ENCODE assay signal across 33 mouse cellular contexts in the genomic region with DNA sequence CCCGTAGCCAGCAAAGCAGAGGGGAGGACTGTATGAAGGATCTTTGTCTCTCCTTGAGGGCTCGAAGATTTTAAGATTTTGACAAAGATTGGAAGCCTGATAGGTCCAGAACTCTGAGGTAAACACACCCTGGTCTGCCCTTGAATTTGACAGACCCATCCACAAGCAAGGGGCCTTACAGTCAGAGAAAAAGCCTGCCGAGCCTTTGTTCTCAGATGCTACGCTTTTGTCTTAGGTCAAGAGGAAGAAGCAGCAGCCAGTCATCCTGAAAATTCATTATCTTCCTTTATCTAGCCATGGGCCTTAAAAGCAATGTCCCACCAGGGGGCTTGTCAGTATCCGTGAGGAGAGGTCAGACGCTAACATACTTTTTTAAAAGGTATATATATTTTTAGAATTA. TPM values are rescaled to one million over a fixed set of nuclear protein-coding genes. Genes with fewer than 3 reads are reported as not detected.
DNase-seq lines count a peak whose midpoint lies in the region; ATAC-seq and TF ChIP-seq lines count a peak whose summit lies in the region.
"Had no signal": no experiment of that assay in that cellular context is flagged by ENCODE, and none has a peak within 500 bp of the region (broad histone marks: within the 10 kb centered on the region; RNA-seq: fewer than 3 reads in every experiment).

No protein-coding gene starts in this region.

- DNase-seq in cerebellum, adult 9-10 months, result peak; percentile 10
- DNase-seq in cerebellum, adult 2 months, result no peak
- no peak for DNase-seq in layer of hippocampus, adult 2 months (ENCODE audit: low spot score in 2 of 2)
- no peak for DNase-seq in layer of hippocampus, adult 9-10 months (ENCODE audit: low spot score)
- no peak for DNase-seq in midbrain, embryonic 10.5 days (ENCODE audit: low spot score)
- DNase-seq: adrenal gland, adult 8-10 months; adrenal gland, postnatal 25 days; cerebellum, adult 11-12 months; cerebellum, adult 9-11 months; cerebellum, postnatal 25 days; gastrocnemius, postnatal 10 days; gastrocnemius, postnatal 36 days; heart, adult 2 months had no signal

- no peaks in the 10 kb centered on the region for H3K36me3 ChIP-seq in midbrain, embryonic 16.5 days (ENCODE audit: control insufficient read depth, insufficient read depth, low read length)
- H3K36me3 ChIP-seq in midbrain, embryonic 10.5 days, result peaks cover 14% of the 10 kb centered on the region; the same call in 1 of the 2 replicates
- H3K36me3 ChIP-seq in ES-Bruce4 (ENCODE audit: control insufficient read depth, insufficient read depth, low read length, poor library complexity, severe bottlenecking), result no peaks in the 10 kb centered on the region
- H3K36me3 ChIP-seq in forebrain, embryonic 15.5 days, result no peaks in the 10 kb centered on the region
- H3K36me3 ChIP-seq: embryonic facial prominence, embryonic 12.5 days; embryonic facial prominence, embryonic 15.5 days; heart, embryonic 13.5 days; hindbrain, embryonic 15.5 days; intestine, embryonic 15.5 days had no signal

- 0 out of 2 replicates have a peak, but pooled peaks cover 1% of the 10 kb centered on the region for H3K4me1 ChIP-seq in cerebellum, adult 2 months (ENCODE audit: control insufficient read depth, insufficient read depth, low read length)
- peaks cover 13% of the 10 kb centered on the region for H3K4me1 ChIP-seq in midbrain, embryonic 16.5 days (ENCODE audit: control insufficient read depth, insufficient read depth, low read length)
- peaks cover 15% of the 10 kb centered on the region for H3K4me1 ChIP-seq in midbrain, embryonic 10.5 days
- no peaks in the 10 kb centered on the region for H3K4me1 ChIP-seq in ES-Bruce4 (ENCODE audit: control insufficient read depth, insufficient read depth, low read length)
- peaks cover 17% of the 10 kb centered on the region for H3K4me1 ChIP-seq in forebrain, embryonic 15.5 days

- H3K4me3 ChIP-seq in cerebellum, adult 2 months (replicated peaks; ENCODE audit: insufficient read depth, low read depth, low read length), result no peak overlapping the region
- H3K4me3 ChIP-seq in layer of hippocampus, adult 2 months, result no peak overlapping the region
- no peak overlapping the region for H3K4me3 ChIP-seq in midbrain, embryonic 16.5 days (ENCODE audit: low read depth, low read length)
- H3K4me3 ChIP-seq in midbrain, embryonic 10.5 days, result no peak overlapping the region
- no peak overlapping the region for H3K4me3 ChIP-seq in ES-Bruce4 (ENCODE audit: low read depth, low read length)
- no peak overlapping the region for H3K4me3 ChIP-seq in forebrain, embryonic 15.5 days
- H3K4me3 ChIP-seq: embryonic facial prominence, embryonic 12.5 days; embryonic facial prominence, embryonic 15.5 days; heart, adult 2 months; heart, embryonic 10.5 days; heart, embryonic 13.5 days; hindbrain, embryonic 15.5 days; intestine, embryonic 15.5 days had no signal

- 0 out of 2 replicates have a peak overlapping the region, but pooled peaks have one; percentile 25 for H3K9ac ChIP-seq in midbrain, embryonic 16.5 days (ENCODE audit: low read depth, low read length)
- H3K9ac ChIP-seq in ES-Bruce4 (ENCODE audit: low read depth, poor library complexity, severe bottlenecking), result no peak overlapping the region
- H3K9ac ChIP-seq in forebrain, embryonic 15.5 days (replicated peaks), result no peak overlapping the region
- H3K9ac ChIP-seq: embryonic facial prominence, embryonic 12.5 days; embryonic facial prominence, embryonic 15.5 days; heart, embryonic 13.5 days; hindbrain, embryonic 15.5 days; intestine, embryonic 15.5 days had no signal

- no peak for TF ChIP-seq CTCF in cerebellum, adult 2 months (IDR thresholded peaks at IDR 0.05; ENCODE audit: borderline replicate concordance, insufficient read depth, low read depth, low read length)
- TF ChIP-seq CTCF in layer of hippocampus, adult 2 months (conservative IDR thresholded peaks at IDR 0.05), result no peak
- TF ChIP-seq CTCF in ES-Bruce4 (IDR thresholded peaks at IDR 0.05; ENCODE audit: low read depth, low read length), result no peak

- ATAC-seq in midbrain, embryonic 16.5 days, result no peak
- ATAC-seq in forebrain, embryonic 15.5 days (replicated peaks), result no peak
- ATAC-seq: activated CD4-positive, CD25-positive, alpha-beta regulatory T cell, adult 4 months; forebrain, embryonic 14.5 days; intestine, embryonic 15.5 days; Patski had no signal

- no peak for TF ChIP-seq EP300 in ES-Bruce4 (IDR thresholded peaks at IDR 0.05; ENCODE audit: insufficient read depth, low read depth, low read length)

- whole genome bisulfite sequencing in cerebellum, adult 2 months, result 44% methylated on average over 6 of the region's 6 CpGs
- 65% methylated on average over 6 of the region's 6 CpGs for WGBS in midbrain, embryonic 16.5 days
- 72% methylated on average over 6 of the region's 6 CpGs for WGBS in midbrain, embryonic 10.5 days
- WGBS in forebrain, embryonic 15.5 days, result 75% methylated on average over 6 of the region's 6 CpGs

- H3K27ac ChIP-seq in cerebellum, adult 2 months (ENCODE audit: insufficient read depth, low read length), result no peak overlapping the region
- peak overlapping the region; percentile 16; the same call in 1 of the 2 replicates for H3K27ac ChIP-seq in layer of hippocampus, adult 2 months
- H3K27ac ChIP-seq in midbrain, embryonic 16.5 days (ENCODE audit: low read length), result no peak overlapping the region
- no peak overlapping the region for H3K27ac ChIP-seq in midbrain, embryonic 10.5 days (replicated peaks)
- 0 out of 2 replicates have a peak overlapping the region, but pooled peaks have one; percentile 2 for H3K27ac ChIP-seq in ES-Bruce4 (ENCODE audit: insufficient read depth, low read length)
- no peak overlapping the region for H3K27ac ChIP-seq in forebrain, embryonic 15.5 days (replicated peaks)
- H3K27ac ChIP-seq: embryonic facial prominence, embryonic 12.5 days; embryonic facial prominence, embryonic 15.5 days; heart, adult 2 months; heart, embryonic 10.5 days; heart, embryonic 13.5 days; hindbrain, embryonic 15.5 days; intestine, embryonic 15.5 days had no signal

- H3K4me2 ChIP-seq in midbrain, embryonic 16.5 days (ENCODE audit: low read length), result no peak overlapping the region
- H3K4me2 ChIP-seq in forebrain, embryonic 15.5 days (replicated peaks), result no peak overlapping the region
- H3K4me2 ChIP-seq: embryonic facial prominence, embryonic 12.5 days; embryonic facial prominence, embryonic 15.5 days; heart, embryonic 13.5 days; hindbrain, embryonic 15.5 days; intestine, embryonic 15.5 days had no signal

- TF ChIP-seq POLR2A in cerebellum, adult 2 months (IDR thresholded peaks at IDR 0.05; ENCODE audit: borderline replicate concordance, insufficient read depth, low read length), result no peak
- TF ChIP-seq POLR2A in ES-Bruce4 (IDR thresholded peaks at IDR 0.05; ENCODE audit: insufficient read depth, low read length), result no peak

- no peaks in the 10 kb centered on the region for H3K9me3 ChIP-seq in midbrain, embryonic 16.5 days (replicated peaks; ENCODE audit: control insufficient read depth, low read length, poor library complexity, severe bottlenecking)
- H3K9me3 ChIP-seq in midbrain, embryonic 10.5 days (replicated peaks), result no peaks in the 10 kb centered on the region
- H3K9me3 ChIP-seq in ES-Bruce4 (replicated peaks; ENCODE audit: control insufficient read depth, insufficient read depth, low read length, poor library complexity, severe bottlenecking), result no peaks in the 10 kb centered on the region
- H3K9me3 ChIP-seq in forebrain, embryonic 15.5 days, result no peaks in the 10 kb centered on the region
- H3K9me3 ChIP-seq: embryonic facial prominence, embryonic 12.5 days; embryonic facial prominence, embryonic 15.5 days; G1E; heart, embryonic 10.5 days; heart, embryonic 13.5 days; hindbrain, embryonic 15.5 days; intestine, embryonic 15.5 days had no signal

- no peaks in the 10 kb centered on the region for H3K27me3 ChIP-seq in cerebellum, adult 2 months (ENCODE audit: control insufficient read depth, insufficient read depth, low read length)
- no peaks in the 10 kb centered on the region for H3K27me3 ChIP-seq in midbrain, embryonic 16.5 days (ENCODE audit: control insufficient read depth, insufficient read depth, low read depth, low read length)
- no peaks in the 10 kb centered on the region for H3K27me3 ChIP-seq in midbrain, embryonic 10.5 days (ENCODE audit: low read depth, poor library complexity, severe bottlenecking)
- H3K27me3 ChIP-seq in ES-Bruce4 (ENCODE audit: control insufficient read depth, insufficient read depth, low read length, poor library complexity, severe bottlenecking), result no peaks in the 10 kb centered on the region
- no peaks in the 10 kb centered on the region for H3K27me3 ChIP-seq in forebrain, embryonic 15.5 days
- H3K27me3 ChIP-seq: embryonic facial prominence, embryonic 12.5 days; embryonic facial prominence, embryonic 15.5 days; heart, embryonic 13.5 days; hindbrain, embryonic 15.5 days; intestine, embryonic 15.5 days; Patski had no signal

RNA-seq across cellular contexts. Expression of a gene that starts 4.3 kb away (rescaled TPM):
- 71.7 and 76.4 TPM in 2 replicates for polyA plus RNA-seq in cerebellum, adult 2 months (2012; rRNA removed)
- 10 to 100 TPM; 69.2 to 77.9 TPM for total RNA-seq in layer of hippocampus, adult 2 months (2021)
- 63.1 and 68.8 TPM in 2 replicates for polyA plus RNA-seq in midbrain, embryonic 16.5 days (2015; fragmentation: Nextera tagmentation; extraction: Ambion mirVana)
- polyA plus RNA-seq in midbrain, embryonic 10.5 days (2016; fragmentation: Nextera tagmentation; extraction: Ambion mirVana), result 55.9 TPM in 2 replicates
- polyA plus RNA-seq in ES-Bruce4 (2011; ENCODE audit: insufficient read depth, insufficient read length, low read depth, missing spikeins), result 33.6 and 39.1 TPM in 2 replicates
- polyA plus RNA-seq in forebrain, embryonic 15.5 days (2015; fragmentation: Nextera tagmentation; extraction: Ambion mirVana), result 63.5 and 66.1 TPM in 2 replicates

RNA-seq across cellular contexts. Expression of a gene that starts 4.5 kb away (rescaled TPM):
- polyA plus RNA-seq in cerebellum, adult 2 months (2012; rRNA removed), result 2.6 and 3.2 TPM in 2 replicates
- total RNA-seq in layer of hippocampus, adult 2 months (2021), result under 1 TPM; 0.64 to 0.91 TPM
- polyA plus RNA-seq in midbrain, embryonic 16.5 days (2015; fragmentation: Nextera tagmentation; extraction: Ambion mirVana), result 4.6 and 6.1 TPM in 2 replicates
- 77.4 and 80.9 TPM in 2 replicates for polyA plus RNA-seq in midbrain, embryonic 10.5 days (2016; fragmentation: Nextera tagmentation; extraction: Ambion mirVana)
- 41.1 and 51.9 TPM in 2 replicates for polyA plus RNA-seq in ES-Bruce4 (2011; ENCODE audit: insufficient read depth, insufficient read length, low read depth, missing spikeins)
- 21.2 and 23.0 TPM in 2 replicates for polyA plus RNA-seq in forebrain, embryonic 15.5 days (2015; fragmentation: Nextera tagmentation; extraction: Ambion mirVana)

RNA-seq across cellular contexts. Expression of a gene that starts 23.2 kb away (rescaled TPM):
- polyA plus RNA-seq in cerebellum, adult 2 months (2012; rRNA removed), result 42.5 and 45.3 TPM in 2 replicates
- total RNA-seq in layer of hippocampus, adult 2 months (2021), result 10 to 100 TPM; 23.4 to 25.8 TPM
- polyA plus RNA-seq in midbrain, embryonic 16.5 days (2015; fragmentation: Nextera tagmentation; extraction: Ambion mirVana), result 2.1 and 3.1 TPM in 2 replicates
- 2.2 and 2.7 TPM in 2 replicates for polyA plus RNA-seq in midbrain, embryonic 10.5 days (2016; fragmentation: Nextera tagmentation; extraction: Ambion mirVana)
- polyA plus RNA-seq in ES-Bruce4 (2011; ENCODE audit: insufficient read depth, insufficient read length, low read depth, missing spikeins), result 1.2 and 1.5 TPM in 2 replicates
- 2.4 TPM in 2 replicates for polyA plus RNA-seq in forebrain, embryonic 15.5 days (2015; fragmentation: Nextera tagmentation; extraction: Ambion mirVana)
- total RNA-seq: granulocyte monocyte progenitor cell, adult 5-6 weeks had no signal

RNA-seq across cellular contexts. Expression of a gene that starts 39.4 kb away (rescaled TPM):
- polyA plus RNA-seq in cerebellum, adult 2 months (2012; rRNA removed), result 0.47 and 0.67 TPM in 2 replicates
- under 1 TPM in 1 of 2 experiments, not detected in 1; 0.33 TPM for total RNA-seq in layer of hippocampus, adult 2 months (2021)
- polyA plus RNA-seq in midbrain, embryonic 16.5 days (2015; fragmentation: Nextera tagmentation; extraction: Ambion mirVana), result not detected in 2 replicates
- 0.06 TPM in 1 of 2 replicates, not detected in the other for polyA plus RNA-seq in midbrain, embryonic 10.5 days (2016; fragmentation: Nextera tagmentation; extraction: Ambion mirVana)
- polyA plus RNA-seq in ES-Bruce4 (2011; ENCODE audit: insufficient read depth, insufficient read length, low read depth, missing spikeins), result 1.1 TPM in 1 of 2 replicates, not detected in the other
- 0.28 TPM in 1 of 2 replicates, not detected in the other for polyA plus RNA-seq in forebrain, embryonic 15.5 days (2015; fragmentation: Nextera tagmentation; extraction: Ambion mirVana)
- total RNA-seq: adrenal gland, adult 8-10 months; adrenal gland, postnatal 25 days; common myeloid progenitor, adult 5-6 weeks; gastrocnemius, postnatal 10 days; gastrocnemius, postnatal 36 days; granulocyte monocyte progenitor cell, adult 5-6 weeks; heart, adult 2 months; heart, postnatal 25 days; hematopoietic stem cell, adult 5-6 weeks had no signal
- polyA plus RNA-seq: activated CD4-positive, CD25-positive, alpha-beta regulatory T cell, adult 4 months; forebrain, embryonic 14.5 days; G1E had no signal

RNA-seq across cellular contexts. Expression of a gene that starts 45.2 kb away (rescaled TPM):
- not detected in 2 replicates for polyA plus RNA-seq in cerebellum, adult 2 months (2012; rRNA removed)
- not detected for total RNA-seq in layer of hippocampus, adult 2 months (2021)
- polyA plus RNA-seq in midbrain, embryonic 16.5 days (2015; fragmentation: Nextera tagmentation; extraction: Ambion mirVana), result not detected in 2 replicates
- polyA plus RNA-seq in midbrain, embryonic 10.5 days (2016; fragmentation: Nextera tagmentation; extraction: Ambion mirVana), result not detected in 2 replicates
- not detected in 2 replicates for polyA plus RNA-seq in ES-Bruce4 (2011; ENCODE audit: insufficient read depth, insufficient read length, low read depth, missing spikeins)
- polyA plus RNA-seq in forebrain, embryonic 15.5 days (2015; fragmentation: Nextera tagmentation; extraction: Ambion mirVana), result not detected in 2 replicates
- total RNA-seq: adrenal gland, adult 8-10 months; adrenal gland, postnatal 25 days; common myeloid progenitor, adult 5-6 weeks; G1E; gastrocnemius, postnatal 10 days; gastrocnemius, postnatal 36 days; granulocyte monocyte progenitor cell, adult 5-6 weeks; heart, adult 2 months; heart, postnatal 25 days; hematopoietic stem cell, adult 5-6 weeks had no signal
- polyA plus RNA-seq: activated CD4-positive, CD25-positive, alpha-beta regulatory T cell, adult 4 months; brain, embryonic 14.5 days; embryonic facial prominence, embryonic 12.5 days; embryonic facial prominence, embryonic 15.5 days; forebrain, embryonic 11.5 days; forebrain, embryonic 14.5 days; G1E; heart, embryonic 10.5 days; heart, embryonic 13.5 days; heart, embryonic 16.5 days; hindbrain, embryonic 15.5 days; intestine, embryonic 15.5 days; Patski had no signal

Comparison
In these comparisons a context has a peak if more than half of its experiments do, and no peak if none do; other contexts are left out.
1. H3K27ac ChIP-seq: peak in layer of hippocampus, adult 2 months (single experiment) and ES-Bruce4 (single experiment); none in cerebellum, adult 2 months (single experiment), midbrain, embryonic 16.5 days (single experiment), midbrain, embryonic 10.5 days (single experiment) and forebrain, embryonic 15.5 days (single experiment).
2. RNA of a gene that starts 23.2 kb away (polyA plus RNA-seq): 42.5 to 45.3 TPM in cerebellum, adult 2 months; 2.2 to 2.7 TPM in midbrain, embryonic 10.5 days, 2.4 TPM in forebrain, embryonic 15.5 days, 2.1 to 3.1 TPM in midbrain, embryonic 16.5 days and 1.2 to 1.5 TPM in ES-Bruce4; every median in the first group is over 10 times any median in the second.